Mouse (Mus musculus): ENCODE results near the gene Lca5l.
A peak's percentile ranks its signal among the peaks of the same experiment; 100 is the strongest.

Lca5l gene

GRCm38 (mm10) chr16:96191531-96192506 is at the start of gene Lca5l:
TSS of gene Lca5l (minus strand) at chr16:96192271.
- peak; percentile 99 for DNase-seq

GRCm38 (mm10) chr16:96235366-96235970 is 43.4 kb upstream of the Lca5l start, which contains the start of gene B3galt5:
TSS of gene B3galt5 (plus strand) at chr16:96235801.
- no peak for DNase-seq

- DNase-seq, result no peak
Measured at GRCm38 (mm10) chr16:96233996-96234395, 41.9 kb upstream of the Lca5l start.

GRCm38 (mm10) chr16:96231974-96232373 is 39.9 kb upstream of the Lca5l start:
- DNase-seq, result no peak

GRCm38 (mm10) chr16:96231251-96231650 is 39.2 kb upstream of the Lca5l start:
- no peak for DNase-seq

GRCm38 (mm10) chr16:96230411-96230810 is 38.3 kb upstream of the Lca5l start:
- DNase-seq, result peak; percentile 75

- DNase-seq, result no peak
Measured at GRCm38 (mm10) chr16:96229044-96229555, 37.0 kb upstream of the Lca5l start.

GRCm38 (mm10) chr16:96228438-96228837 is 36.4 kb upstream of the Lca5l start:
- DNase-seq, result no peak

GRCm38 (mm10) chr16:96222452-96222851 is 30.4 kb upstream of the Lca5l start:
- no peak for DNase-seq

GRCm38 (mm10) chr16:96221959-96222358 is 29.9 kb upstream of the Lca5l start:
- no peak for DNase-seq

GRCm38 (mm10) chr16:96221491-96221890 is 29.4 kb upstream of the Lca5l start:
- peak; percentile 56 for DNase-seq

- DNase-seq, result no peak
Measured at GRCm38 (mm10) chr16:96213027-96213426, 21.0 kb upstream of the Lca5l start.

- DNase-seq, result no peak
Measured at GRCm38 (mm10) chr16:96210856-96211255, 18.8 kb upstream of the Lca5l start.

GRCm38 (mm10) chr16:96209789-96210188 is 17.7 kb upstream of the Lca5l start:
- no peak for DNase-seq

GRCm38 (mm10) chr16:96201485-96202232 is 9.6 kb upstream of the Lca5l start:
- DNase-seq, result peak; percentile 29

GRCm38 (mm10) chr16:96200702-96201028 is 8.6 kb upstream of the Lca5l start:
- DNase-seq, result no peak

GRCm38 (mm10) chr16:96199913-96200701 is 8.0 kb upstream of the Lca5l start, which contains the start of gene Sh3bgr:
TSS of gene Sh3bgr (plus strand) at chr16:96200450.
- peak; percentile 75 for DNase-seq

- peak; percentile 58 for DNase-seq
Measured at GRCm38 (mm10) chr16:96187619-96188018, 4.5 kb downstream of the Lca5l start.

GRCm38 (mm10) chr16:96179156-96179555 is 12.9 kb downstream of the Lca5l start:
- no peak for DNase-seq

GRCm38 (mm10) chr16:96175399-96175798 is 16.7 kb downstream of the Lca5l start:
- DNase-seq, result no peak

GRCm38 (mm10) chr16:96173648-96174047 is 18.4 kb downstream of the Lca5l start:
- DNase-seq, result no peak

GRCm38 (mm10) chr16:96168837-96169236 is 23.2 kb downstream of the Lca5l start:
- no peak for DNase-seq

All from cerebellum, adult 9-11 months (tissue).